Mouse (Mus musculus) mouse trophoblast stem cell (cell line): ENCODE results near the gene Pip4k2a.
"Not testable (repeated sequence)": the region's sequence is repeated elsewhere in the genome, so short reads cannot be mapped to it uniquely, and the experiment has no call there.

ENCODE experiments used
- in situ Hi-C, 2 experiments: fragments of 300-500 bp; cut with MseI, MboI; formaldehyde crosslinking; loops; 2 replicates in 1 of 2; 3 replicates in 1 of 2; pipeline ENCODE4 v1.15.1; 2025

The Pip4k2a gene

DNA sequence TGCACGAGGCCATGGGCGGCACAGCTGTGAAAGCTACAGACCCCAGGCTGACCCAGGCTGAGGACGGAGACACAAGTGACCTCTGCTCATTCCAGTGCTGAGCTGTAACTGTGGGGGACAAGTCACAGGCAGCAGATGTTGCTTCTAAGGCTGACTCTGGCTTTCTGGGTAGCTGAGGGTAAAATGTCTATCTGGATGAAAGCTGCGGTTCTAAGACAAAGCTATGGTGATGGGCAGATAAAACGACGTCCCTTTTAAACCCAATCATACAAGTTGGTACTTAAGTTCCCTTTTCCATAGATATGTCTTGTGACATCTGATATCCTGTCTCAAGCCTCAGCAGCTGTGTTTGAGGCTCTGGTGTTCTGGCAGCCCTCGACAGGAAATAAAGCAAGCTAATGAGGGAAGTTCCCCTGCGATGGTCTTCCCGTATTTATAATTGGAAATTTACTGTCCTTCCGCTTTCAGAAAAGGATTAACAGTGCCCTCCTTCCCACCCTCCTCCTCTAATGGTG lies 100.1 kb downstream of the Pip4k2a start:
- in situ Hi-C loops, result no loop called here

DNA sequence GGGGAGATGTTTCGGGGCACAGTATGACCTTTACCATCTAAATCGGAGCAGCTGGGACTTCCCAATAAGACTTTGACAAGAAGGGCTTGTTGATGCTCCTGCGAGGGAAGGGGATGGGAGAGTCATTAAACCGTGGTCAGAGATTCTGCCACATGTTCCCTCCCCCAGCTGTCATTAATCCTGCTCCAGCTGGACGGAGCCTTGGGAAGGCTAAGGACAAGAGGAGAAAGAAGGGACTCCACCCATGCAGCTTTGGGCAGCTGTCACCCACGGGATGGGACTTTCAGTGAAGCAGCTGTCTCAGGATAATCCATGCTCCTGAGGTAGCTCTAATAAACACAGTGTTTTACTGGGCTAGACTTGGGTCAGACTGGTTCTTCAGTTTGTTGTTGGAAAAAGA lies 101.9 kb downstream of the Pip4k2a start:
- in situ Hi-C loops, result no loop called here

DNA sequence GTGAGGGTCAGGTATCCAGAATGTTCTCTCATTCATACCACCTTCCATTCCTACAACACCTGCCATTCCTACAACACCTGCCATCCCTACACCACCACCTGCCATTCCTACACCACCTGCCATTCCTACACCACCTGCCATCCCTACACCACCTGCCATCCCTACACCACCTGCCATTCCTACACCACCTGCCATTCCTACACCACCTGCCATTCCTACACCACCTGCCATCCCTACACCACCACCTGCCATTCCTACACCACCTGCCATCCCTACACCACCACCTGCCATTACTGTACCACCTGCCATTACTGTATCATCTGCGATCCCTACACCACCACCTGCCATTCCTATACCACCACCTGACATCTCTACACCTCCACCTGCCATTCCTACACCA lies 104.6 kb downstream of the Pip4k2a start:
- in situ Hi-C loops, result not testable (repeated sequence)

DNA sequence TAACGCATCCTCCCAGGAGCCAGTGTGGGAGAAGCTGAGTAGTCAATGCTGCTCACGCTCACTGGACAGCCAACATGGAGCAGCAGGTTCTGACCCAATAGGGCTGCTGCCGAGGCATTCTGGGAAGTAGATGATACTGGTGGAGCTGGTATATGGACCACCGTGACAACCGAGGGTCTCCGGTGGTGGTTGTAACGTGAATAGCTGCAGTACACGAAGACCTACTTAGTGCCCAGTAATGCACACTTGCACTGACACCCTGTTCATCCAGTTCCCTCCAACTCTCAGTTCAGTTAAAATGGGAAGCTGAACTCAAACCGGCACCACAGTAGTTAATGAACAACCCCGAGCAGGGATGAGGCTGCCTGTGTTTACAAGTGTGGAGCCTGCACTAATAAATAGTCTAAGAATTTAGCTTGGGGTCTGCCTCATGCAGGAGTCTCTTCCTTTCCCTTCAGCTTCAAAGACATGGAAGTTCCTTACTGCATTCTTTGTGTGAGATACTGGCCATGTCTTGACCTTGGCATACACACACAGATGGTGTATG lies 105.9 kb downstream of the Pip4k2a start:
- in situ Hi-C loops, result no loop called here

DNA sequence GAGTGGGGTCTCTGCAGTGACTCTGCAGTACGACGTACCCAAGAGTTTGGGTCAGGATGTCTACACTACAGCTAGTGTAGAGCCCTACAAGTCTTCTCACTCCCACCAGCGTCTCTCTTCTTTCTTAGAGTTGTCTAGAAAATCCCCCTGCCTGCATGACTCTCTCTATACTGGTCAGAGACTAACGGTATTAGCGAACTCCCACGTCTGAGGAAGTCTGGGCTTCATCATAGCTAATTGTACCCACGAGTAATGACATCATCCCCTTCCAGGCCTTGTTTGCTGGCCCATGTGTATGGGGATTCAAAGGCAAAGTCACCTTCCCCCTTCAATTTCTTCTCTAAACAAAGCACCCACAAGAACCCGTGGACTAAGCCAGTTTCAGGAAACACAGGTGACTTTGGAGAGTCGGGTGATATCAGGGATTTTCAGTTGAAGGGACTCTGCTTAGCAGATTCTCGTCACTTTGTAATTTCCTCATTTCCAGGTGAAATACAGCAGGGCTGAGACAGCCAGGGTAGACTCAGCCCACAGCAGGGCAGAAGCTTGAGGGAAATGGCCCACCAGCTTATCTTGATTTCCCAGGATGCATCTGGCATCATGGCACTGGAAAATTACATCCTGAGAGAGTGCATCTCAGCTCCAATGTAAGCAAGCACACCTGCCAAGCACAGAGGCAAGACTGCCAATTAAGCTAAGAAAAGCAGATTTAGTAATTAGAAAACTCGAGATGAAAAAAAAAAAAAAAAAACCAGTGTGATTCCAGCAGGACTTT lies 107.5 kb downstream of the Pip4k2a start:
- in situ Hi-C loops, result no loop called here

DNA sequence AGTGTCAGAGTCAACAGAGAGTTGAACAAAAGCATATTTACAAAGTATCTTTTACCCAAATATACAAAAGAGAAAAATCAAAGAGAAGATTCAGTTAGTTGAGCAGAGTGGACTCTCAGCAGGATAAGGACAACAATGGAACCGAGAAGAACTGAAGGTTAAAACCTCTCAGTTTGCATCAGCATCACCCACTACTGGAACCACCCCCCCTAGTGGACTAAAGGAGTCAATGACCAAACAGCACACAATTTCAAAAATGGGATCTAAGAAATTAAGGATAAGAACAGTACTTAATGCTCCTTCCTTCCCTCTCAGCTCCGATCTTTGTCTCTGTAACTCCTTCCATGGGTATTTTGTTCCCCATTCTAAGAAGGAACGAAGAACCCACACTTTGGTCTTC lies 113.6 kb downstream of the Pip4k2a start:
- in situ Hi-C loops, result no loop called here

DNA sequence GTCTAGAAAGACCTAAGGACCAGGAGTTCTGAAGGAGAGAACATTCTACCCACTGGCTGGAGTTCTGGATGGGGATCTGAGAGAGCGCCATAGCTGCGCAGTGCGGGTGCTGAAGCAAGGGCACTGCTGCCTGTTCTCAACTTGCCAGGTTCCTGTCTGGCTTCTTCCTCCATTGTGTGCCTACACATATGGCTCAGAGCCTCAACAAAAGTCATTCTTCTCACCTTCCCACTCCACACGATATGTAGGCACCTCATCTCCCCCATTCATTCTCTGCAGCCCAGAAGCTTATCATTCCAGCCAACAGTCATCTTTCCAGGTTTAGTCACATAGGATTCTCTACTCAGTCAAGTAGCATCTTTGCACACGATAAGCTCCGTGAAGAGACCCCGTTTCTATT lies 123.3 kb downstream of the Pip4k2a start:
- in situ Hi-C loops, result no loop called here

DNA sequence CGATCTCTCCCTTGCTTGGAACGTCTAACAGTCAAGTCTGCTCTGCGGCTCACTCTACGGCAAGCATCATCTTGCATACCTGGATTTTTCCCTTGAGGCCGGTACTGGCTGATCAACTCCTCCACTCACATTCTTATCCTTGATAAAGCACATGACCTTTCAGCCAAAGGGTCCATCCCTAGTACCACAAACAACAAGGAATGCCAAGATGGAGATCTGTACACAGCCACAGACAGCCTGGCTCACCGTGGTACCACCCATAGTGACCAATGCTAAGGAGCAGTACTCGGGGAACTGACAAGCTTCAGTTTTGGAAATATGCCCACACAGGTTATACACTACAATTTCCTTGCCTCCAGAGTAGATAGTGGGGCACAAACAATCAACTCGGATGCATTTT lies 123.9 kb downstream of the Pip4k2a start:
- in situ Hi-C loops, result no loop called here

DNA sequence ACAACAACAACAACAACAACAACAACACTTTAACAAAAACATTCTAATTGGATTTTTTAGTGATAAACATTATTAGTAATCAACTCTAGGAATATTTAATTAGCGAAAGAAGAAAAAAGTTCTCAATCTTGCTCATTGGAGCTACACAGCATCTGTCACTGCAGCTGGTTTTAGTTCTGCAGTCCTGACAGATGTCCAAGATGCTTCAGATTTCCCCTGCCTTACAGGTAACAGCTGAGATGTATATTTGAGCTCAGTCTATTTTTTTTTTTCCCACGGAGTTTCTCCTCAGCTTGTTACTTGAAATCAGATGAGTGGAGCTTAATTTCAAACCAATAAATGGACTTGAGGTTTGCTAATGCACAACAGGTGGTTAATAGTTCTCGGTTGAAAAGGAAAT lies 124.5 kb downstream of the Pip4k2a start:
- in situ Hi-C loops, result no loop called here

DNA sequence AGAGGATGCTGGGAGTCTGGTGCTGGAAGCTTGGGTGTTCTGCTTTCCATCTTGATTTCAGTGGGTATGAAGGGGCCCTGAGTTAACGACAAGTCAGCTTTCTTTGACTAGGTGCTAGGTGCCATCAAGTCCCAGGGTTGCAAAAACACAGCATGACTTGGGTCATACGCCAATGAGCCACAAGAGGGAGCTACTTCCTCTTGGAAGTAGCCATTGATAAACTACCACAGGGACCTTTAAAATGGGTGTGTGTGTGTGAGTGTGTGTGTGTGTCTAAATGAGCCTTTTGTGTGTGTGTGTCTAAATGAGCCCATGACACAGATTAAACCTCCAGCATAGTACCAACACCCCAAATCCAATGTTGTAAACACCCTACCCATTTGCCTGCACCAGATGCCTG lies 125.1 kb downstream of the Pip4k2a start:
- in situ Hi-C loops, result no loop called here

DNA sequence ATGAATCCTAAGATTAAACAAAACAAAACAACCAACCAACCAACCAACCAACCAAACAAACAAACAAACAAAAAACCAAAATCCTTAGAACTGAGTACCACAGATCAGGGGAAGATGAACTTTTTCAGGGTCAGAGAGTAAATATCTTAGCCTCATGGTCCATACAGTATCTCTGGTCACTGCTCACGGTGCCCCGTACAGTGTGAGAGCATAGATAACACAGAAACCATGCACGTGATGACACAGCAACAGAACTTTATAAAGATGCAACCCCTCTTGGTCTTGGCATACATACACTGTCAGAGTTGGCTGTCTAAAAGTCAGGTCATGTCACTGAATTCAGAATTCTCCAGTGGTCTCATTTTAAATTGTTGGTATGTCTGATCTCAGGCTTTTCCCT lies 126.8 kb downstream of the Pip4k2a start:
- in situ Hi-C loops, result no loop called here

DNA sequence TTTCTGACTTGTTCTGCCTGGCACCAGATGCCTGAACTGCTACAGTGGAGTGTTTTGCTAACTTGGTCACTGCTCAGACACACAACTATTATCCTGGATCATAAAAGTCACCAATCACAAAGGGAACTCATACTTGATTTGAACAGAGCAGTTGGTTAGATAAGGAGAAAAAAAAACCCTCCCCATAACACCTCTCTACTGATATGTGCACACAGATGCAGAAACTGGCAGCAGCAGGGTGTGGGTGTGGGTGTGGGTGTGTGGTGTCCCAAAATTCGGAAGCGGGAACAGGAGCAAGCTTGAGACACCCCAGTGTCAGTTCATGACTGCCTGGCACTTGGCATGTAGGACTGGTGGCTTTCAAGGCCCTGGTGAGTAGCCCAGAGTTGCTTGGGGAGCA lies 130.9 kb downstream of the Pip4k2a start:
- in situ Hi-C loops, result no loop called here

DNA sequence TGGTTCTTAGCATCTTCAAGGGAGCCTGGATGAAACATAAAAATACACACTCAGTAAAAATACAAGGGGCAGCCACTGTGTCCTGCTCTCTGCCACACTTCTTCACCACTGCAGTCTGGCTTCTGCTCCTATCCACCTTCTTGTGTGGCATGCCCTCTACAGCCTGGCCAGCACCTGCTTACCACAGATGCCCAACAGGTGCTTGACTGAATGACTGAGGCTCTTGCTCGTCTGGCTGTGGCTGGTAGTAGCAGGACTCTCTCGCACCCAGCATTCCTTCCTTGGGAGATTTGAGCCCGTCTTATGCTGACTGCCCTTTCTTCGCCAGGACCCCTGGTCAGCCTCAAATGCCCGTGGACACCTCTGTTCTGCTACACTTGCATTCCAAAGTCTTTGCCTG lies 133.2 kb downstream of the Pip4k2a start:
- in situ Hi-C loops, result no loop called here

DNA sequence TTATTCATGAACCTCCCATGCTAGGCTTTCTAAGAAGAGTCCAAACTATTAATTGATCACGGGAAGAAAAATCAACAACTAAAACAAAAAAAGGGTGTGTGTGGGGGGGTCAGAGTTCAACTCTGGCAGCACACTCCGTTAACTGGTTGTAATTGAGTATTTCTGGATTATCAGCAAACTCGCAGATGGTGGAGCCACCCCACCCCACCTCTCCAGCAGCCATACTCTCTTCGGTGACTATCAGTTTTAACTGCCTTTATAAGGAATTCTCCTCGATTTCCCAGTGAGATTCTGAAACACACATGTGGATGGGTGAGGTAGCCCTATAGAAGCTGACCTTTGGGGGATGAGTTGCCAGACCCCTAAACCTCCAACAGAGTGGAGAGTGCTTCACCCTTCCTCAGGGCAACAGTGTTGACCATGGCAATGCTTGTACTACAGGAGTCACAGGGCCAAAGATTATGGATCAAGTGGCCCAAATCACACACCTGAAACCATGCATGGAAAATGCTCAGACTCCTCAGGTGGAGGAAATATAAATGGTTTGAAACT lies 136.2 kb downstream of the Pip4k2a start:
- in situ Hi-C loops, result no loop called here

DNA sequence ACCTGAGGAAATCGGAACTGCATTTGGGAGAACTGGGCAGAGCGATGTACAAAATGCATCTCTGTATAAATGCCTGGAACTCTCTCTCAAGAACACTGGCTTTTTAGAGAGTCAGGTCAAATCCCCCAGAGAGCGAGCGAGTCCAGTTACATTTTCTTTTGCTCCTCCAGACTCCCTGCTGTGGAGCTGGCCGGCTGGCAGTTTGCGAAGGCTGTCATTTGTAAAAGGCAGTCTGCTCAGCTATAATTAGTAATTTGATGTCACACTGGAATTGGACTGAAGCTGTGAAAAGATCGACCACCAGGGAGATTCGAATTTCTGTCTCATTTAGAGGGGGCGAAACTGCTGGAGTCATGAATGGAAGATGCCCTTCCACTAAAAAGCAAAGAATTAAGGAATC lies 137.2 kb downstream of the Pip4k2a start:
- in situ Hi-C loops, result no loop called here

DNA sequence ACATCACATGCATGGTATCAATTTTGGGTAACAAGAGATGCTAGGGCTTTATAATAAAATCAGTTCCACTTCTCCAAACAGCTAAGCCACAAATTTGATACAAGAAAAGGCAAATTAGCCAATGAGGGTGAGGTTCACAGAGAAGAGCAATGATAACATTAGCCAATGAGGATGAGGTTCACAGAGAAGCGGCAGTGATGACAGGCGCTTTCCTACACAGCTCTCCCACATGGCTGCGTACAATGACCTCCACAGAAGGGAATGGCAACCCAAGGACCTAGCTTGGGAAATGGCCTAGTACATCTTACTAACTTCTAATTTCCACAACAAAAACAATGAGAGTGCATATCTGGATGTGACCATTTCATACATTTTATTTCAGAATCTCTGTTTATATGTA lies 140.0 kb downstream of the Pip4k2a start:
- in situ Hi-C loops, result no loop called here

DNA sequence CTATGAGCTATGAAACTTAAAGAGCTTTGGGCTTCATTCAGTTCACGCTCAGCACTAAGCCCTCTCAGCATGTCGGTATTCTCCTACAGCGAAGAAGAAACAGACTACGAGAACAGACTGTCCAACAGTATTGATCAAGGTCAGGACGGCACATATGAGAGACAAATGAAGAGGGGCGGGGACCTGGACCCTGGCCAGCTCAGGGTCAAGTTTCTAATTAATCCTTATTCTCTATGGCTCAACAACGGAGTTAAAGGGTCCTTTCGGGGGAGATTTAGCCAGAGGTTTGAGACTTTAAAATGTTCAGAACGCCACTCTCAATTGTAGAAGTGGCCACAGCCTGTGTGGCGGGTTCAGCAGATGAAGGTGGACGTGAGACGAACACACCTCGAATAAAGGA lies 141.5 kb downstream of the Pip4k2a start:
- in situ Hi-C loops, result no loop called here

DNA sequence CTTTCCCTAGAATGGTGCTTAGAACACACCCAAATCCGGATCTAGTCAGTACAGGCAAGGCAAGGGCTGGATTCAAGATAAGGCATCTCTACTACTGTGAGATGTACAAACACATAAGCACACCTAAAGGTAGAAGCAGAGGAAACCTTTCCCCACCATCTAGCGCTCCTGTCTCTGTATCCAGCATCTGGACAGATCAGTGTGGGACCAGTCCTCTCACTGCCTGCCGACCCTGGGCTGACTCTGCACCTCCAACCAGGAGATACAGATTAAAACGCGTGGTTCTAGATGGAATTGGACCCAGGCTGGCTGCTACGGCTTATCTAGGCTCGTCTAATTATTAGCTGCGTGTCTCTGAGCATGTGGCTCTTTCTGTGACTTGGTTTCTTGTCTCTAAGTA lies 142.7 kb downstream of the Pip4k2a start:
- in situ Hi-C loops, result no loop called here

DNA sequence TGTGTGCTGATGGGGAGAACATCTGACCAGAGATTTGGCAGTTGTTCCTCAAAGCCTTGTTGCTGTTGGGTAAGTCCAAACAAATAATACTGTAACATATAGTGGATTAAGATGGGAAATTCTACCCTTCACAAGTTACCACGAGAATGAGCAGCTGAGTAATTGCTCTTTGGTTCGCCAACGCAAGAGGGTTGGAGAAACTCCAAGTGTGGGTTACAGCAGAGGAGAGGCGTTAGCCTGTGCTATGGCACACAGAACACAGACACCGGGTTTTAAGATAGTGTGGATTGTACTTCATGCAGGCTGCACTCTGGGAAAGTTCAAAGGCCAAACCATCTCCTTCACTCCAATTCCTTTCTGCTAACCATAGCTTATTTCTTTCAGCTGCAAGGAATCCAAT lies 144.6 kb downstream of the Pip4k2a start:
- in situ Hi-C loops, result no loop called here

DNA sequence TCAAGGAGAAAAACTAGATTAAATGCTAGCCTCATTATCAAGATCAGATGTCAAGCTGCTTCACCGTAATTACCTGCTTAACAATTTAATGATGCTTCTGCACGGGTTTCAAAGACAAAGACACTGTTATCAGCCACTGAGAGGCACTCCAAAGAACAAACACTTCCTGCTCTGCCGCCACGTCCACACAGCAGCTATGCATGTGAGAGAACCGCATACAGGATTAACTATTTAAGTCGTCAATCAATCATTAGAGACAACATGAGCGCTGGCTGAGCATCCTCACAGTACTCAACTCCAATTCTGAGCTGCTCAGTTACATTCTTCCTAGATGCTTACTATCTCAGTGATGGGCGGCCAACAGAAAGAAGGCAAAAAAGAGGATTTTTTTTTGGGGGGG lies 147.3 kb downstream of the Pip4k2a start:
- in situ Hi-C loops, result no loop called here

DNA sequence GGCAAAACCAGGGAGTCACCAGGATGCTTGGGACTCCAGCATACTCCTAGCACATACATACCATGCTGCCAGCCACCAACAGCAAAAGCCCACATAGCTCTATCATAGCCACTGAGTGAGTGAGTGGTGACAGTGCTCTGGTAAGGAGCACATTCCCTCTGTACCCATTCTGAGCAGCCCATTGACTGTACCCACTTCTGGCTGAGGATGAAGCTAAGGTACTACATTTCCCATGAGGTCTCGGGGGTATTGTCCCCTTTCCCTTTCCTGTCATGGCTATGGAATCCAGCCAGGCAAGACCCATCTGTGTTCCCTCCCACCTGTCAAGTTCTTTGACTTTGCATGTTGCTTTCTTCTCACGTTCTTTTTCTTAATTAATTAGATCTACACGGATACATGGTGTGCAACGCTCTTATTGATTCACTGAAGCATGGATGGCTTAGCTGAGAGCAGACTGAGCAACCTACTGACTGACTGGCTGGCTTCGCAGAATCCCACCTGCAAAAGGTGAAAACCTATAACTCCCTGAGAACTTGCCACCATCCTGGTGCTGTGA lies 149.8 kb downstream of the Pip4k2a start:
- in situ Hi-C loops, result no loop called here

DNA sequence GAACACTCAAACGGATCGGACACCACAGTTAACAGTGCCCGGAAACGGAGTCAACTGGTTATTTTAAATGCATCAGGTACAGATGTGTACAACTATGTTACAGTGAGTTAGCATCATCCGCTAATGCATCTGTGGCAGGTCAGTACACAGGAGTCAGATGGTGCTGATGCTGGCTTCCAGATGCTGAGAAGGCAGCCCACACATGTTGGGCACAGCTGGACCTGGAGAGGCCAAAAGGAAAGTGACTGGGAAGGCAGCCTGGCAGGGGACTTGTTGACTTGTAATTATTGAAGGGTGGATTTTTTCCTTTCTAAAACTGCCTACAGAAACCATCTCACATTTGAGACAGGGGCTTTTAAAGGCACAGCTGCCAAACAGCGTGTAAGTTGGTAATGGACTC lies 155.4 kb downstream of the Pip4k2a start:
- in situ Hi-C loops, result no loop called here

DNA sequence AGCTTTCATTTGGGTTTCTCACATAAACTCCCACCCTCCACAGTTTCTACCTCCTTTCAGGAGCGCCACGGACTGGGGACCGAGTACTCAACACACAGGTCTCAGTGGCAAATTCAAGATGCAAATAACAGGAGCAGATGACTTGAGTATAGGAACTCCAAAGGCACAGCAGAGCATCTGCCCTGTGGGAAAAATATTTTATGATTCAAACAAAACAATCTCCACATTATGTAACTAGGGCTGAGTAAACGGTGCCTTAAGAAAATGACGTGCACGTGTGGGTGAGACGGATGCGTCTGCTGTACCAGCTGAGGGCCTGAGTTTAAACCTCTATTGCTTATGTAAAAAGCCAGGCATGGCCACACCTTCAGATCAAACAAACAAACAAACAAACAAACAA lies 156.9 kb downstream of the Pip4k2a start:
- in situ Hi-C loops, result no loop called here
